Mouse (Mus musculus): Measurements from ENCODE around the gene 4930469K13Rik.

GRCm38 (mm10) chr11:33937641-33938040 is 160.7 kb downstream of the 4930469K13Rik start:
- no peak for TF ChIP-seq CTCF (IDR thresholded peaks at IDR 0.05; ENCODE audit: low read depth)
- no peak for TF ChIP-seq EP300 (optimal IDR thresholded peaks at IDR 0.05)

Measured in stomach, postnatal 0 days (tissue).